Mouse (Mus musculus) neutrophil, adult 5-6 weeks (primary cell): ENCODE data around the gene Gm17693. TPM values are rescaled to one million over a fixed set of nuclear protein-coding genes. Genes with fewer than 3 reads are reported as not detected.
"Not testable (repeated sequence)": the region's sequence is repeated elsewhere in the genome, so short reads cannot be mapped to it uniquely, and the experiment has no call there.

ENCODE experiments used
- ATAC-seq: fragments of 151-379, 151-347 bp; 2 replicates; pipeline ENCODE4 v1.8.0; 2017; ENCODE audit warnings: mild to moderate bottlenecking, moderate TSS enrichment; ENCODE audit not compliant: insufficient number of reproducible peaks, poor library complexity, low FRiP score, severe bottlenecking; ENCODE audit errors: extremely low read depth
- total RNA-seq: library from RNA; stranded (forward); fragments of 200-1000 nt; gene quantifications from 2 replicates; pipeline ENCODE4 v1.2.3, GENCODE M21; 2017

Gene Gm17693
- not detected in 2 replicates for total RNA-seq

GRCm38 (mm10) chrX:125705144-125705543 lies at the start of gene Gm17693:
Gm17693 (plus strand) TSS chrX:125705444.
- ATAC-seq, result not testable (repeated sequence)
